Mouse (Mus musculus): ENCODE results near the gene Pon3.

GRCm38 (mm10) chr6:5188036-5188435, 68.0 kb downstream of the Pon3 start:
- TF ChIP-seq CTCF (IDR thresholded peaks at IDR 0.05; ENCODE audit: control insufficient read depth, insufficient read depth, low read length) (no peak), POLR2A (IDR thresholded peaks at IDR 0.05; ENCODE audit: borderline replicate concordance, control insufficient read depth, low read depth, low read length) (no peak)

All from bone marrow, adult 2 months (tissue).